Mouse (Mus musculus) forebrain, embryonic 16.5 days (tissue): Measurements from ENCODE around the gene Faim2. TPM values are rescaled to one million over a fixed set of nuclear protein-coding genes. Genes with fewer than 3 reads are reported as not detected.
A peak's percentile ranks its signal among the peaks of the same experiment; 100 is the strongest.

ENCODE experiments used
- ATAC-seq: fragments of 200-750 bp; cut with Nextera tagmentation; 2 replicates; pipeline ENCODE4 v1.8.0; 2017; ENCODE audit warnings: mild to moderate bottlenecking, moderate library complexity
- H3K27ac ChIP-seq: fragments of 300-500 bp; sonication (generic); 2 replicates; pipeline ENCODE4 v1.5.1; 2014; ENCODE audit warnings: low read length, control low read depth
- H3K27me3 ChIP-seq: fragments of 300-500 bp; sonication (generic); replicated peaks from 2 replicates; pipeline ENCODE4 v1.6.1; 2014; ENCODE audit warnings: low read length; ENCODE audit not compliant: control insufficient read depth, insufficient read depth
- H3K36me3 ChIP-seq: fragments of 300-500 bp; sonication (generic); 2 replicates; pipeline ENCODE4 v1.6.1; 2014; ENCODE audit not compliant: control insufficient read depth, insufficient read depth
- H3K4me1 ChIP-seq: fragments of 300-500 bp; sonication (generic); replicated peaks from 2 replicates; pipeline ENCODE4 v1.6.1; 2014; ENCODE audit warnings: low read length; ENCODE audit not compliant: control insufficient read depth, insufficient read depth
- H3K4me2 ChIP-seq: fragments of 300-500 bp; sonication (generic); 2 replicates; pipeline ENCODE4 v1.6.1; 2014; ENCODE audit warnings: mild to moderate bottlenecking, low read length, control low read depth
- H3K4me3 ChIP-seq: fragments of 300-500 bp; sonication (generic); replicated peaks from 2 replicates; pipeline ENCODE4 v1.5.1; 2014; ENCODE audit warnings: mild to moderate bottlenecking, low read length, control low read depth
- H3K9ac ChIP-seq: fragments of 300-500 bp; sonication (generic); replicated peaks from 2 replicates; pipeline ENCODE4 v1.6.1; 2014; ENCODE audit warnings: low read depth, low read length, control low read depth
- H3K9me3 ChIP-seq: fragments of 300-500 bp; sonication (generic); 2 replicates; pipeline ENCODE4 v1.6.1; 2016; ENCODE audit warnings: low read length; ENCODE audit not compliant: control insufficient read depth
- WGBS: fragments of 180-500 bp; shearing (Covaris S2); extraction: QIAGEN DNeasy Blood & Tissue Kit; methylation state at CpG from one replicate; pipeline ENCODE4 v1.1.7; 2014; 5-methylcytosine and 5-hydroxymethylcytosine counted together
- polyA plus RNA-seq: library from polyadenylated mRNA; unstranded; fragments of >200 nt; fragmentation: Nextera tagmentation; extraction: Ambion mirVana; gene quantifications from 2 replicates; pipeline ENCODE4 v1.2.1, GENCODE M21; 2015

Faim2 gene
- polyA plus RNA-seq, 1 experiment from 2014 or later, result 29.8 TPM

DNA sequence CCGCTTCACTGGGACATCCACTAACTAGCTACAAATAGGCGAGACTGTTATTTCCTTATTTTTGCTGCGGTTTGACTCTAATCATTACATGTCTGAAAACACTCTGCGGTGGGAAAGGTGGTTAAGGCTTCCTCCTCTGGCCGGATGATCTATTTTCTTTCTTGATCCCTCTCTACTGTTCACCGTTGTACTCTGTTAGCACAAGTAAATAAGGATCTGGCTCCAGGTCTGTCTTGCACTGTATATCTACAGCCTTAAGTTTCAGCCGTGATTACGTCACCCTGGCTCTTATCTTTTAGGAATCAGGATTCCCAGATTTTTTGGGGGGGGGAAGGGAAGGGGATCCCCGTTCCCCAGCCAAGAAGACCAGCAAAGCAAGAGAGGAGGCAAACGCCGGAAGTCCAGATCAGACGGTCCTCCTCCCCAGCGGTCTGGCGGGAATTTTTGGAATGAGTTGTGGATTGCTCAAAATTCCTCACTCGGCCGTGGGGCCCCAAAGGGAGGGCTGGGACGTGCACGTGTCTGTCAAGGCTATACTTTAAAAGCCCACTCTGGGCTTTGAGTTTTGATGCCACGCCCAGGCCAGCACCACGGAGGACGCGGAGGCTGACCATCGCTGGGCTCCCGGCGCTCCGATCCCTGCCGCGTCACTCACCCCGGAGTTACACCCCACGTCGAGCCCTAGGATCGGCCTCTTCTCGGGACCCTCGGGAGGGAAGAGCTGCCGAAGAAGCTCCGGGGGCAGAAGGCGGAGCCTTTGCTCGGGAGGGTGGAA is 54.0 kb downstream of the Faim2 start:
- 6% methylated on average over 38 of the region's 38 CpGs for WGBS

GRCm38 (mm10) chr15:99472972-99473371 is 55.0 kb downstream of the Faim2 start:
- ATAC-seq, result no peak
- H3K4me2 ChIP-seq, result no peak overlapping the region

More for the DNA sequence above, 54.0 kb downstream of the Faim2 start:
- peak overlapping the region; percentile 83 for H3K4me2 ChIP-seq
- no peaks in the 10 kb centered on the region; the same call in 1 of the 2 replicates for H3K27me3 ChIP-seq
- H3K4me1 ChIP-seq, result peaks cover 10% of the 10 kb centered on the region
- H3K9me3 ChIP-seq, result no peaks in the 10 kb centered on the region
- peak overlapping the region; percentile 94 for H3K9ac ChIP-seq
- H3K4me3 ChIP-seq, result peak overlapping the region; percentile 96
- peak; percentile 76 for ATAC-seq
- H3K36me3 ChIP-seq, result no peaks in the 10 kb centered on the region
- H3K27ac ChIP-seq, result peak overlapping the region; percentile 89

GRCm38 (mm10) chr15:99471677-99472063 is 56.3 kb downstream of the Faim2 start:
- Histone ChIP-seq H3K9ac (no peak overlapping the region), H3K4me2 (no peak overlapping the region), H3K9me3 (no peaks in the 10 kb centered on the region), H3K27ac (no peak overlapping the region), H3K4me3 (no peak overlapping the region), H3K4me1 (peaks cover 10% of the 10 kb centered on the region), H3K36me3 (no peaks in the 10 kb centered on the region), H3K27me3 (no peaks in the 10 kb centered on the region)
- no peak for ATAC-seq
- 82% methylated on average over 14 of the region's 14 CpGs for WGBS

More at GRCm38 (mm10) chr15:99472972-99473371, 55.0 kb downstream of the Faim2 start:
- no peak overlapping the region for H3K4me3 ChIP-seq
- no peaks in the 10 kb centered on the region for H3K27me3 ChIP-seq
- H3K27ac ChIP-seq, result no peak overlapping the region
- no peaks in the 10 kb centered on the region for H3K9me3 ChIP-seq
- H3K9ac ChIP-seq, result no peak overlapping the region
- 90% methylated on average over 7 of the region's 7 CpGs for WGBS
- peaks cover 10% of the 10 kb centered on the region for H3K4me1 ChIP-seq
- H3K36me3 ChIP-seq, result no peaks in the 10 kb centered on the region

DNA sequence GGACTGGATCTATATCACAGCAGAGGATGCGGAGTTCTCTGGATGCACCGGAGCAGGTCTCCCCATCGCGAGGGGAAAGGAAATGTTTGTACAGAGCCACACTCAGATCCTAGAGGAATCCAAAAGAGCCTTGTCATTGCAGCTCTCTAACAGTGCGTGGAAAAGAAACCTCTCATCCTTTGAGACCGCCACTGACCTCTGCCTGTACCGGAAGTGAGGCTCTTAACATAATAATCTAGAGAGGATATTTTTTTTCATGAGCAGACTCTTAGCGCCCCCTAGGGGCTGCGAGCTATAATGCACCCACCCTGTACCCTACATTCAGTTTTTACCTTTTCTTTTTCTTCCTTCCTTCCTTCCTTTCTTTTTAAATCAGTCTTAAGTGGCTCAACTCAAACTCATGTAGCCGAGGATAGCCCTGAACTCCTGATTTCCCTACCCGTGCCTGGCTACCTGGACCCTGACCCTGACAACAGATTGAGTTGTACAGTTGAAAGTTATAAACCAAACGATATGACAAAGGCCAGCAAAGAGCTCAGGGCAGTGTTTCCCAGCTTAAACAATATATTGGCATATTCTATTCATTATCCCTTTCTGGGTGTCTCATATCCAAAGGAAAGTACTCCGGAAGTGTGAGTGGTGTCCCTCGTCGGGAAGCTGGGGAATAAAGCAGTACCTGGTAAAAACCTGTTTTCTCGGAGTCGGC is 56.8 kb downstream of the Faim2 start:
- no peak for ATAC-seq
- Histone ChIP-seq H3K4me1 (peaks cover 10% of the 10 kb centered on the region), H3K27ac (no peak overlapping the region), H3K4me2 (no peak overlapping the region), H3K4me3 (no peak overlapping the region), H3K27me3 (no peaks in the 10 kb centered on the region), H3K36me3 (no peaks in the 10 kb centered on the region), H3K9me3 (no peaks in the 10 kb centered on the region), H3K9ac (no peak overlapping the region)
- 65% methylated on average over 17 of the region's 17 CpGs for WGBS

DNA sequence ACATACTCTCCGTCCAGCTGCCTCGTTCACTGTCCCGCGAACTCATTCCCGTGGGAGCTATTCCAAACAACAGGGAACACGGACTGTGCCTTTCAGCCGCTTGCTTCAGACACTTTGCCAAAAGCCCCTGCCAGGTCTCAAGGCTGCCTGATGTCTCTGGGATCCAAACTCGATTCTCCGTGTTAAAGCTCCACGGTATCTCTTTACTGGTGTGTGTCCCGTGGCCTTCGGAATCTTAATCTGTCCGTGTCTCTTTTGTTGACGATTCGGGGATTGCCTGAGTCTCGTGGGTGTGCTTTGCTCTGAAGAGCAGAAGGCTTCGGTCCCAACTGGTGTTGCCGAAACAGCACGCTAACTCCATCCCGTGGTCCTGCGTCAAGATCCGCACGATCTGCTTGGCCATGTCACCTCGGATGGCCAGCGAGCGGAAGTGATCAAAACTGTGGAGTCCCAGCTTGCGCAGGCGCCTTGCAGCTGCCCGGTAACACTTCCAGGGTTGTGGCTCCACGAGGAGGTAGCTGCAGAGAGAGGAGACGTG is 57.7 kb downstream of the Faim2 start:
- WGBS, result 86% methylated on average over 31 of the region's 31 CpGs

DNA sequence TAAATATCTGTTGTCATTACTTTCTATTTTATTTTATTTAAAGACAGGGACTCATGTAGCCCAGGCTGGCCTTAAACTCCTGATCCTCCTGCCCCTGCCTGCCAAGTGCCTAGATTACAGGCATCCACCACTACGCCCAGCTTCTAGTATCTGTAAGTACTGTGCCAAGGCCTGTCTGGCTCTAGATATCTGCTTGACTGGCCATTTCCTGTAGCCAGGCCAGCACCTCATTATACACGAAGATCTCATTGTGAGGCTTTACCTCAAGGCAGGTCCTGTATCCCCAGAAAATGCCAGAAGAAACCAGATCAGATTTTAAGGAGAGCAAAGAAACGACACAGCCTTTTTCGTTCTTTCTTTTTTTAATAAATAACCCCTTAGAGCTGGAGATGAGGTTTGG is 58.2 kb downstream of the Faim2 start:
- 91% methylated on average over 4 of the region's 4 CpGs for WGBS
- Histone ChIP-seq H3K9ac (no peak overlapping the region), H3K4me2 (no peak overlapping the region), H3K27ac (no peak overlapping the region), H3K36me3 (no peaks in the 10 kb centered on the region), H3K4me1 (peaks cover 8% of the 10 kb centered on the region), H3K4me3 (no peak overlapping the region), H3K9me3 (no peaks in the 10 kb centered on the region), H3K27me3 (no peaks in the 10 kb centered on the region)
- no peak for ATAC-seq

More for the DNA sequence above, 57.7 kb downstream of the Faim2 start:
- H3K9me3 ChIP-seq, result no peaks in the 10 kb centered on the region
- H3K27me3 ChIP-seq, result no peaks in the 10 kb centered on the region
- no peak overlapping the region for H3K4me2 ChIP-seq
- no peak overlapping the region for H3K9ac ChIP-seq
- H3K4me1 ChIP-seq, result peaks cover 10% of the 10 kb centered on the region
- H3K36me3 ChIP-seq, result no peaks in the 10 kb centered on the region
- no peak overlapping the region for H3K27ac ChIP-seq
- H3K4me3 ChIP-seq, result no peak overlapping the region
- ATAC-seq, result no peak

DNA sequence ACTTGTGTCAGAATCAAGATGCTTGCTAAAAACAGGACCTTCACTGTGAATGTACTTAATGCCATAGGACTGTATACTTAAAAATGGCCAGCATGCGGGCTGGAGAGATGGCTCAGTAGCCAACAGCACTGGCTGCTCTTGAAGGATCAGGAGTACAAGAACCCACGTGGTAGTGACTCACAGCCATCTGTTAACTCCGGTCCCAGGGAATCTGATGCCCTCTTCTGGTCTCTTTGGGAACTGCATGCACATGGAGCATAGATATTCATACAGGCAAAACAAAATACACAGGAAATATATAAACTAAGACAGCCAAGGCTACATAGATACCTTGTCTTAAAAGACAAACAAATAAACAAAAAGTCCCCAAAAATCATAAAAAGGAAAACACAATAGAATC is 58.9 kb downstream of the Faim2 start:
- Histone ChIP-seq H3K27me3 (no peaks in the 10 kb centered on the region), H3K27ac (no peak overlapping the region), H3K9me3 (no peaks in the 10 kb centered on the region), H3K9ac (no peak overlapping the region), H3K36me3 (no peaks in the 10 kb centered on the region), H3K4me2 (no peak overlapping the region), H3K4me1 (peaks cover 7% of the 10 kb centered on the region), H3K4me3 (no peak overlapping the region)
- WGBS, result 36% methylated on average over 3 of the region's 3 CpGs
- ATAC-seq, result no peak

GRCm38 (mm10) chr15:99463194-99463593 is 64.8 kb downstream of the Faim2 start:
- no peak for ATAC-seq
- Histone ChIP-seq H3K27me3 (no peaks in the 10 kb centered on the region), H3K27ac (no peak overlapping the region), H3K4me1 (peaks cover 4% of the 10 kb centered on the region), H3K9me3 (no peaks in the 10 kb centered on the region), H3K4me3 (no peak overlapping the region), H3K36me3 (no peaks in the 10 kb centered on the region), H3K9ac (no peak overlapping the region), H3K4me2 (no peak overlapping the region)
- 77% methylated on average over 13 of the region's 13 CpGs for WGBS

DNA sequence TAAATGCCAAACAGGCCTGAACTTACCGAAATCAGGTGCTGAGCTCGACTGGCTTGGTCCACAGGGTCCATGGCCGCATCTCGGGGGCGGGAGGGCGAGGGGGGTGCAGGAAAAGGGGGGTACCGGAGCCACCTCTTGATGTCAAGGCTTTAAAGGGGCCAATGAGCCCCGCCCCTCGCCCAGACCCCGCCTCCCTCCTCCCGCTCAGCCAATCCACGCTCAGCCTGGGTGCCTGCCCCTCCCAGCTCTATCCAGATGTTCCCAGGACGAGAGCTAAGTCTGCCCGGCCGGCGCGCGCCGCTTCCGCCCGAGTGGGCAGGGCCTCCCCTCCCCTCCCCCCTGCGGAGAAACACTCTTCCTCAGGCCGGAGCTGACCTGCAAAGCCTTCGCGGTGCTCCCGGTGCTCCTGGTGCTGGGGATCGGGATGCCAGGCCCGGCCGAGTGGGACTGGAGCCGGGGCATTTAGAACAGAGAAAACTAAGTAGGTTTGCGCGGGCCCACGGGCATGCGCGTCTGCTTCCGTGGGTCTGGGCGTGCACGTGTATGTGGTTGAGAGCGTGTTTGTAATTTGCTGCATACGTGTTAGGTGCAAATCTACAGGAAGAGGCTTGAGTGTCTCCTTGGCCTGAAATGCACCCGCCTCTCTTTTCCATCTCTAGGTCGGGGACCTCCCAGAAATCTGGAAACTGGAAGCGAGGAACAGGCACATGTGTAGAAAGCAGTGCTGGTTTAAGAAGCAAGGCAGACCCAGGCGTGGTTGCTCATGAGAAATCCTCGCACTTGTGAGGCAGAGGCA is 70.2 kb downstream of the Faim2 start, which contains the start of gene Nckap5l:
Gene Nckap5l (minus strand): TSS at position 143 of the 796 bp plus-strand sequence.
- peaks cover 31% of the 10 kb centered on the region for H3K4me1 ChIP-seq
- H3K27ac ChIP-seq, result peak within 1 kb of the TSS; percentile 84
- peak; percentile 96 for ATAC-seq

More for the DNA sequence above, 70.2 kb downstream of the Faim2 start, which contains the start of gene Nckap5l:
- WGBS, result under 1% methylated on average over 43 of the region's 45 CpGs
- Histone ChIP-seq H3K27me3 (no peaks in the 10 kb centered on the region), H3K9me3 (no peaks in the 10 kb centered on the region), H3K4me3 (peak within 1 kb of the TSS; percentile 80), H3K36me3 (no peaks in the 10 kb centered on the region), H3K9ac (peak within 1 kb of the TSS; percentile 78), H3K4me2 (peak within 1 kb of the TSS; percentile 80)
